Mouse (Mus musculus) MEL (cell line): Measurements from ENCODE around the gene Epha3.

Experiments used
- CTCF ChIP-seq, 3 experiments: IDR thresholded peaks in 2 of 3; conservative IDR thresholded peaks in 1 of 3; 2 replicates each; pipeline ENCODE4 v1.5.1; 2011 to 2012; ENCODE audit warnings: low read length in 3 of 3, low read depth in 2 of 3, mild to moderate bottlenecking in 2 of 3, improper control_type of control experiment in 1 of 3, inconsistent platforms in 1 of 3, mixed read lengths in 1 of 3, moderate library complexity in 1 of 3; ENCODE audit not compliant: control insufficient read depth in 1 of 3, insufficient read depth in 1 of 3, poor library complexity in 1 of 3, severe bottlenecking in 1 of 3
- E2F4 ChIP-seq: IDR thresholded peaks from 2 replicates; pipeline ENCODE4 v1.6.1; 2011; ENCODE audit warnings: low read depth, low read length, improper control_type of control experiment, borderline replicate concordance
- EP300 ChIP-seq, 2 experiments: IDR thresholded peaks; 2 replicates each; pipeline ENCODE4 v1.6.1; 2011; ENCODE audit warnings: improper control_type of control experiment in 2 of 2, low read length in 2 of 2, low read depth in 1 of 2, mild to moderate bottlenecking in 1 of 2
- ETS1 ChIP-seq: IDR thresholded peaks from 2 replicates; pipeline ENCODE4 v1.6.1; 2012; ENCODE audit warnings: low read depth, mild to moderate bottlenecking, inconsistent platforms, low read length, improper control_type of control experiment, moderate library complexity
- GATA1 ChIP-seq: IDR thresholded peaks from 2 replicates; pipeline ENCODE4 v1.6.1; 2011; ENCODE audit warnings: low read depth, low read length, improper control_type of control experiment
- KAT2A ChIP-seq: conservative IDR thresholded peaks from 2 replicates; pipeline ENCODE4 v1.6.1; 2012; ENCODE audit warnings: low read depth, low read length, improper control_type of control experiment, inconsistent platforms
- MAFK ChIP-seq: IDR thresholded peaks from 2 replicates; pipeline ENCODE4 v1.6.1; 2011; ENCODE audit warnings: low read depth, mild to moderate bottlenecking, low read length, improper control_type of control experiment, borderline replicate concordance
- NRF1 ChIP-seq: IDR thresholded peaks from 2 replicates; pipeline ENCODE4 v1.6.1; 2014; ENCODE audit warnings: low read depth, mild to moderate bottlenecking, inconsistent platforms, low read length, improper control_type of control experiment, moderate library complexity; ENCODE audit not compliant: poor library complexity, insufficient read depth, severe bottlenecking
- POLR2A ChIP-seq, 2 experiments: IDR thresholded peaks; 2 replicates each; pipeline ENCODE4 v1.6.1; 2011 to 2012; ENCODE audit warnings: low read length in 2 of 2, mild to moderate bottlenecking in 2 of 2, control low read depth in 1 of 2, improper control_type of control experiment in 1 of 2, low read depth in 1 of 2, moderate library complexity in 1 of 2; ENCODE audit not compliant: control insufficient read depth in 1 of 2, insufficient read depth in 1 of 2, poor library complexity in 1 of 2
- POLR2AphosphoS2 ChIP-seq: IDR thresholded peaks from 2 replicates; pipeline ENCODE4 v1.6.1; 2011; ENCODE audit warnings: low read length, improper control_type of control experiment
- POLR2AphosphoS5 ChIP-seq: IDR thresholded peaks from 2 replicates; pipeline ENCODE4 v1.6.1; 2012; ENCODE audit warnings: low read depth, borderline replicate concordance, mild to moderate bottlenecking, inconsistent platforms, low read length, moderate library complexity, mixed read lengths
- ZC3H11A ChIP-seq: IDR thresholded peaks from 2 replicates; pipeline ENCODE4 v1.6.1; 2012; ENCODE audit warnings: low read depth, mild to moderate bottlenecking, inconsistent platforms, low read length, improper control_type of control experiment
- ZNF384 ChIP-seq: IDR thresholded peaks from 2 replicates; pipeline ENCODE4 v1.6.1; 2012; ENCODE audit warnings: low read depth, mild to moderate bottlenecking, inconsistent platforms, low read length, improper control_type of control experiment

DNA sequence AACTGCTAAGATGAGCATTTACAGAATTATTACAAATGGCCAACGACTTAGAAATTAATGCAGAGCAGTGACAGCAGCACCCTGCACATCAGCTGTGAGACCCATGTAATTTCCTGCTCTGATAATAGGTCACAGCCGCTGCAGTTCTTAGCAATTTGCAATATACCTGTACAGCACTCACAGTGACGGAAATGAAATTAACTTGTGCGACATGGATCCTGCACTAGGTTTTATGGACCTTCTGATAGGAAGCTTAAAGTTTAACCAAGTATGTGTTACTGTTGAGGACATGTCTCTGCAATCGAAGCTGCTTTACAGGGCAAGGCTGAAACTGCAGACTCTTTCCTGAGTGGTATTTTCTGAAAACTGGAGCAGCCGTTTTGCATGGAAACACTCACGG, 80.4 kb downstream of the Epha3 start:
- TF ChIP-seq CTCF (IDR thresholded peaks at IDR 0.05 in 2 of 3, conservative IDR thresholded peaks at IDR 0.05 in 1 of 3; ENCODE audit: control insufficient read depth in 1 of 3, insufficient read depth in 1 of 3, low read depth in 2 of 3, low read length in 3 of 3, poor library complexity in 1 of 3, severe bottlenecking in 1 of 3) (no peak), KAT2A (no peak), E2F4 (no peak), POLR2AphosphoS2 (no peak), ETS1 (no peak), POLR2A (IDR thresholded peaks at IDR 0.05; ENCODE audit: control insufficient read depth in 1 of 2, insufficient read depth in 1 of 2, low read depth in 1 of 2, low read length in 2 of 2, poor library complexity in 1 of 2) (no peak), ZNF384 (no peak), POLR2AphosphoS5 (no peak), ZC3H11A (no peak), MAFK (no peak), GATA1 (no peak), NRF1 (no peak), EP300 (IDR thresholded peaks at IDR 0.05; ENCODE audit: low read depth in 1 of 2, low read length in 2 of 2) (no peak)
